Mouse (Mus musculus) liver, embryonic 11.5 days (tissue): ENCODE measurements around the gene Mctp1. TPM values are rescaled to one million over a fixed set of nuclear protein-coding genes. Genes with fewer than 3 reads are reported as not detected.

Experiments
- ATAC-seq: fragments of 200-750 bp; cut with Nextera tagmentation; replicated peaks from 2 replicates; pipeline ENCODE4 v1.8.0; 2017; ENCODE audit warnings: moderate number of reproducible peaks, mild to moderate bottlenecking, moderate TSS enrichment, moderate library complexity; ENCODE audit not compliant: low FRiP score
- DNase-seq: peaks from one replicate; pipeline ENCODE4 v3.0.0-alpha.2; 2017; ENCODE audit warnings: low spot score
- H3K27ac ChIP-seq: fragments of 300-500 bp; sonication (generic); 2 replicates; pipeline ENCODE4 v1.5.1; 2014; ENCODE audit warnings: mild to moderate bottlenecking, low read depth, low read length, control low read depth
- H3K27me3 ChIP-seq: fragments of 300-500 bp; sonication (generic); replicated peaks from 2 replicates; pipeline ENCODE4 v1.6.1; 2014; ENCODE audit warnings: low read length, mixed read lengths; ENCODE audit not compliant: control insufficient read depth, insufficient read depth
- H3K36me3 ChIP-seq: fragments of 300-500 bp; sonication (generic); 2 replicates; pipeline ENCODE4 v1.6.1; 2014; ENCODE audit warnings: mild to moderate bottlenecking, low read length, moderate library complexity, mixed read lengths; ENCODE audit not compliant: control insufficient read depth, insufficient read depth
- H3K4me1 ChIP-seq: fragments of 300-500 bp; sonication (generic); replicated peaks from 2 replicates; pipeline ENCODE4 v1.6.1; 2014; ENCODE audit warnings: low read length, mixed read lengths; ENCODE audit not compliant: control insufficient read depth, insufficient read depth
- H3K4me2 ChIP-seq: fragments of 300-500 bp; sonication (generic); 2 replicates; pipeline ENCODE4 v1.6.1; 2014; ENCODE audit warnings: mild to moderate bottlenecking, control low read depth, moderate library complexity
- H3K4me3 ChIP-seq: fragments of 300-500 bp; sonication (generic); 2 replicates; pipeline ENCODE4 v1.5.1; 2014; ENCODE audit warnings: low read depth, low read length, control low read depth
- H3K9ac ChIP-seq: fragments of 300-500 bp; sonication (generic); 2 replicates; pipeline ENCODE4 v1.6.1; 2014; ENCODE audit warnings: low read depth, low read length, control low read depth
- H3K9me3 ChIP-seq: fragments of 300-500 bp; sonication (generic); 2 replicates; pipeline ENCODE4 v1.6.1; 2016; ENCODE audit warnings: low read length, inconsistent platforms, mixed read lengths; ENCODE audit not compliant: control insufficient read depth
- WGBS: fragments of 180-500 bp; shearing (Covaris S2); extraction: QIAGEN DNeasy Blood & Tissue Kit; methylation state at CpG from one replicate; pipeline ENCODE4 v1.1.7; 2014; 5-methylcytosine and 5-hydroxymethylcytosine counted together
- polyA plus RNA-seq: library from polyadenylated mRNA; unstranded; fragments of >200 nt; fragmentation: Nextera tagmentation; extraction: Ambion mirVana; gene quantifications from 2 replicates; pipeline ENCODE4 v1.2.1, GENCODE M21; 2014

Gene Mctp1
- polyA plus RNA-seq, 1 experiment from 2014 or later, result 0.89 TPM

DNA sequence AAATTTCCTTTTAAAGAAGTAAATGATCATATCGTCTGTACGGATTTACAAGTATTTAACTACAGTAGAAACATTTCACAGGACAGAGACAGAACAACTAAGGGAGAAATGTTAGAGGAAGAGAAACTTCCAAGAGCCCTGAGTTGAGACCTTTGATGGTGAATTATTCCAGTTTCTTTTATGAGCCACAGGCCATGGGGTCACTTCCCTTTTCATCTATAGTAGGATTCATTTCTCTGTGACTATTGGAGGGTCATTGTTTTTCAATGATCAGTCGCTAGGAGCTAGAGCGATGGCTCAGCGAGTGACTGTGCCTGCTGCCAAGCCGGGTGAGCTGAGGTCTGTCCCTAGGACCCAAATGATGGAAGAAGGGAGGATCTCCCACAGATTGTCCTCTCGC is 212.7 kb downstream of the Mctp1 start:
- Histone ChIP-seq H3K4me3 (no peak overlapping the region), H3K27me3 (no peaks in the 10 kb centered on the region), H3K27ac (no peak overlapping the region), H3K36me3 (no peaks in the 10 kb centered on the region), H3K4me1 (no peaks in the 10 kb centered on the region), H3K9me3 (no peaks in the 10 kb centered on the region), H3K4me2 (no peak overlapping the region), H3K9ac (no peak overlapping the region)
- ATAC-seq (no peak; the same call in 1 of the 2 replicates), DNase-seq (no peak)
- WGBS, result 80% methylated on average over 7 of the region's 7 CpGs

GRCm38 (mm10) chr13:76609425-76609824 is 225.1 kb downstream of the Mctp1 start:
- H3K9me3 ChIP-seq, result no peaks in the 10 kb centered on the region
- H3K36me3 ChIP-seq, result no peaks in the 10 kb centered on the region
- ATAC-seq (no peak), DNase-seq (no peak)
- H3K9ac ChIP-seq, result no peak overlapping the region
- H3K27ac ChIP-seq, result no peak overlapping the region
- H3K4me2 ChIP-seq, result no peak overlapping the region
- H3K27me3 ChIP-seq, result no peaks in the 10 kb centered on the region
- H3K4me1 ChIP-seq, result no peaks in the 10 kb centered on the region
- no peak overlapping the region for H3K4me3 ChIP-seq

GRCm38 (mm10) chr13:76611499-76611898 is 227.2 kb downstream of the Mctp1 start:
- no peaks in the 10 kb centered on the region for H3K9me3 ChIP-seq
- ATAC-seq, result no peak
- no peak overlapping the region for H3K4me3 ChIP-seq
- no peak overlapping the region for H3K4me2 ChIP-seq
- H3K9ac ChIP-seq, result no peak overlapping the region
- WGBS, result 81% methylated on average over 2 of the region's 2 CpGs
- H3K36me3 ChIP-seq, result no peaks in the 10 kb centered on the region
- no peaks in the 10 kb centered on the region for H3K4me1 ChIP-seq
- no peaks in the 10 kb centered on the region for H3K27me3 ChIP-seq
- no peak overlapping the region for H3K27ac ChIP-seq
- DNase-seq, result no peak

GRCm38 (mm10) chr13:76620111-76620510 is 235.8 kb downstream of the Mctp1 start:
- DNase-seq (no peak), ATAC-seq (no peak)
- H3K36me3 ChIP-seq, result no peaks in the 10 kb centered on the region
- H3K27ac ChIP-seq, result no peak overlapping the region
- no peak overlapping the region for H3K9ac ChIP-seq
- no peak overlapping the region for H3K4me3 ChIP-seq
- H3K27me3 ChIP-seq, result no peaks in the 10 kb centered on the region
- no peak overlapping the region for H3K4me2 ChIP-seq
- no peaks in the 10 kb centered on the region for H3K9me3 ChIP-seq
- no peaks in the 10 kb centered on the region for H3K4me1 ChIP-seq

DNA sequence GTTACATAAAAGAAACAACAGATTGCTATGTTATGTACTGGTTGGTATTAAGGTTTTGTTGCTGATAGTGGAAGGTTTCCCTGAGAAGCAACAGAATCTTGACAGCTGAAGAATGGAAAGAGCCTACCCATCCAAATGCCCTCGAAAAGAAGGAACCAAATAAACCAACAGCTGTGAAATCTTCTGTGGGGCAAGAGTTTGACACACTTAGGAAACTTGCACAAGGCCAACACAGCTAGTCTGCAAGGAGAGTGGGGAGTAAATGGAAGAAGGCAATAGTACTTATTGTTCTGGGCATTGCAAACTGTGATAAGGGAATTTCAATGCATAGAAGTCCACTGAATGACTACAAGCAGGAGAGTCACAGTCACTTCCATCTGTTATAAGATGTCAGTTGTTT is 236.2 kb downstream of the Mctp1 start:
- Histone ChIP-seq H3K4me3 (no peak overlapping the region), H3K9ac (no peak overlapping the region), H3K36me3 (no peaks in the 10 kb centered on the region), H3K27me3 (no peaks in the 10 kb centered on the region), H3K4me2 (no peak overlapping the region), H3K9me3 (no peaks in the 10 kb centered on the region), H3K27ac (no peak overlapping the region), H3K4me1 (no peaks in the 10 kb centered on the region)
- no peak for ATAC-seq
- DNase-seq, result no peak
- WGBS, result 38% methylated on average over 1 of the region's 1 CpGs

GRCm38 (mm10) chr13:76633707-76634106 is 249.4 kb downstream of the Mctp1 start:
- WGBS, result 53% methylated on average over 1 of the region's 1 CpGs

DNA sequence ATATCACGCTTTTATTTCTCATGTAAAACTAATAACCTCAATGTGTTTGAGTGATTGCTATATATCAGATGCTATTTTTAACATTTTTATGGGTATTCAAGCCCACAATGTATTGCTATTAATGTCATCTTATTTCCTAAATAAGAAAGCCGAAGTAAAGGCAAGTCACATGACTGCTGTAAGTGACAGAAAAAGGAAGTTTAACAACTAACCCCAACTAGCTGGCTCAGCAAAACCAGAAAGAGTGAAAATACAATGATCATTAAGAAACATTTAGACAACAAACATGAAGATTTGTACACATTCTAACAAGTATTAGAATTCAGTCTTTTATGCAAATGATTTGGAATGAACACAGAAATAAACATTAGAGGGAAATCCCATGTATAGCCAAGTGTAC is 253.9 kb downstream of the Mctp1 start:
- ATAC-seq, result no peak
- H3K4me1 ChIP-seq, result no peaks in the 10 kb centered on the region
- H3K27me3 ChIP-seq, result no peaks in the 10 kb centered on the region
- no peaks in the 10 kb centered on the region for H3K36me3 ChIP-seq
- H3K9me3 ChIP-seq, result no peaks in the 10 kb centered on the region
- no peak overlapping the region for H3K4me3 ChIP-seq
- 50% methylated on average over 2 of the region's 2 CpGs for WGBS
- H3K27ac ChIP-seq, result no peak overlapping the region
- DNase-seq, result no peak
- no peak overlapping the region for H3K9ac ChIP-seq
- no peak overlapping the region for H3K4me2 ChIP-seq

More at GRCm38 (mm10) chr13:76633707-76634106, 249.4 kb downstream of the Mctp1 start:
- Histone ChIP-seq H3K4me1 (no peaks in the 10 kb centered on the region), H3K36me3 (no peaks in the 10 kb centered on the region), H3K9me3 (no peaks in the 10 kb centered on the region), H3K27me3 (no peaks in the 10 kb centered on the region), H3K9ac (no peak overlapping the region), H3K27ac (no peak overlapping the region), H3K4me3 (no peak overlapping the region), H3K4me2 (no peak overlapping the region)
- ATAC-seq (no peak), DNase-seq (no peak)

DNA sequence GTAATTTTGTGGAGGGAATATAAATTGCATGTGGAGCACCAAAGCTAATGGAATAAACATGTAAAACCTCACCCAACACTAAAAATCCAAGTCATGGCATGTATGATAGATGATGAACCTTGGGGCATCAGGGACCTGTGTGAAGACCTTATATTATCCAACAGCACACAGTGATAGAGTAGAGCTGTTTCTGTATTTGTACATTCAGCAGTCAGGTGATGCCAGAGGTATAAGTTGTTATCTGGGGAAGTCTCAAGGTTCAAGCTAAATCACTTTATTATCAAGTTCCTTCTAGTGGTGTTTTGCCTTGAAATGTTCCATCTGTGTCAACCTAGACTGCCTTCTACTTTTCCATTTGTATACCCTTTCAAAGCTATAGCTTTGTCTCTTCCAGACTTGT is 275.2 kb downstream of the Mctp1 start:
- no peak for DNase-seq
- Histone ChIP-seq H3K27ac (no peak overlapping the region), H3K9ac (no peak overlapping the region), H3K4me1 (no peaks in the 10 kb centered on the region), H3K4me2 (no peak overlapping the region), H3K9me3 (no peaks in the 10 kb centered on the region), H3K4me3 (no peak overlapping the region), H3K36me3 (no peaks in the 10 kb centered on the region), H3K27me3 (no peaks in the 10 kb centered on the region)
- ATAC-seq, result no peak

DNA sequence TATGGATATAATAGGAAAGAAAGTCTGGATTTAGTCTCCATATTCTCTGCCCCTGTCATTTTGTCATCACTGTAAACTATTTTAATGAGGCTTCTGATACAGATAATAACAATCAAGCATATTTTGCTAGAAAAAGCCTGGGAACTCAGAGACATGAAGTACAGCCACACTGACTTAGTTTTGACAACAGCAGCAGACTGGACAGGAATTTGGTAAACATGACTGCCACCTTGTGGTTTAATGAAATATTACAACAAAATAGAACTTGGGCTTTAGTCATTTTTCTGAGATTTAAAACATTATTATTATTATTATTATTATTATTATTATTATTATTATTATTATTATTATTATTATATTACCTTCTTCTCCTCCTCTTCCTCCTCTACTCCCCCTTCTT is 297.0 kb downstream of the Mctp1 start:
- Histone ChIP-seq H3K27me3 (no peaks in the 10 kb centered on the region), H3K4me3 (no peak overlapping the region), H3K9me3 (no peaks in the 10 kb centered on the region), H3K4me1 (no peaks in the 10 kb centered on the region), H3K36me3 (no peaks in the 10 kb centered on the region), H3K27ac (no peak overlapping the region), H3K4me2 (no peak overlapping the region), H3K9ac (no peak overlapping the region)
- no peak for DNase-seq
- no peak for ATAC-seq
